Mouse (Mus musculus): ENCODE data around the gene Shld1. TPM values are rescaled to one million over a fixed set of nuclear protein-coding genes. Genes with fewer than 3 reads are reported as not detected.

Gene Shld1
- polyA plus RNA-seq, 1 experiment from 2014 or later: 14.2 TPM

DNA sequence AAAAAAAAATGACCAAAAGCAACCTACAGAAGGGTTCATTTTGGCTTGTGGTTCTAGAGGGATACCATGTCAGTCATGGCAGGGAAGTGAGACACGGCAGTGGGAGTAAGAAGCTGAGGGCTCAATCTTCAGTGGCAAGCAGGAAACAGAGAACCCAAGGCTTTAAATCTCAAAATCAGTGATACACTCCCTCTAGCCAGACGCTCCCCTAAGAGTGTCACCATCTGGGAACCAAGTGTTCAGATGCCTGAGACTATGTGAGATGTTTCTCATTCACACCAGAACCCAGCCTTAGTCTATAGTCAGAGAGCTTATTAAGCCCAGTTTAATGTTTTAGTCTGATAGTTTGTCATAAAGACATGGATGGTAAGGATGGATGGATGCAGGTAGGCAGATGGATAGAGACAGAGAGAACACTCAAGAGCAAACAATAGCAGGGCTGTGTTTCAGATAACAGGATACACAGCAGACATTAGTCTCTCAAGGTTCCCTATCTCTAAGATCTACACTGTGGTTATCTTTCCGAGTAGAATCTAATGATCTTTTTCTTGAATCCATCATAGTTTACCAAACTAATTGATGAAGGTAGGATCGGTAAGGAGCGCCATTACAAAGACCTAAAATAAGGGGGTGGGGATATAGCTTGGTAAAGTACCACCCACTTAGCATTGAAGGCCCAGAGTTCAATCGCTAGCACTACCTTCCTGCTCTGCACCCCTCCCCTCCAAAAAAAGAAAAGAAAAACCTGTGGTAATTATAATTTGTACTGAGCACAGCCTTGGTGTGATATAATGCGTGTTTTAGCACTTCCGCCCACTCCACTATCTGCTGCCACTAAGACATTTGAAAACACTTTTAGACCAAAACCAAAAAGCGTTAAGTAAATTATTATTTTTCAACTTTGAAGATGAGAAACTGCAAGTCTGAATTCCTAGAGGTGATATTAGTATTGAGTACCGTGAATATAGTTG is 47.2 kb downstream of the Shld1 start:
- H3K9me3 ChIP-seq: no peaks in the 10 kb centered on the region
- 92% methylated on average over 10 of the region's 10 CpGs for WGBS
- no peak overlapping the region for H3K27ac ChIP-seq
- H3K4me1 ChIP-seq (replicated peaks): no peaks in the 10 kb centered on the region
- ATAC-seq: no peak
- H3K36me3 ChIP-seq: no peaks in the 10 kb centered on the region
- H3K4me3 ChIP-seq (replicated peaks): no peak overlapping the region
- H3K9ac ChIP-seq: no peak overlapping the region
- no peaks in the 10 kb centered on the region for H3K27me3 ChIP-seq (replicated peaks)
- no peak overlapping the region for H3K4me2 ChIP-seq (replicated peaks)

GRCm38 (mm10) chr2:132738816-132739432 is 52.2 kb downstream of the Shld1 start:
- H3K27ac ChIP-seq: no peak overlapping the region
- no peaks in the 10 kb centered on the region for H3K4me1 ChIP-seq (replicated peaks)
- no peaks in the 10 kb centered on the region for H3K27me3 ChIP-seq (replicated peaks)
- H3K36me3 ChIP-seq: no peaks in the 10 kb centered on the region
- no peaks in the 10 kb centered on the region for H3K9me3 ChIP-seq
- no peak for ATAC-seq
- no peak overlapping the region for H3K4me3 ChIP-seq (replicated peaks)
- 65% methylated on average over 2 of the region's 2 CpGs for WGBS
- no peak overlapping the region for H3K9ac ChIP-seq
- H3K4me2 ChIP-seq (replicated peaks): no peak overlapping the region

- H3K4me2 ChIP-seq (replicated peaks): no peak overlapping the region
- H3K27ac ChIP-seq: no peak overlapping the region
- ATAC-seq: no peak
- 76% methylated on average over 8 of the region's 8 CpGs for WGBS
- no peaks in the 10 kb centered on the region for H3K9me3 ChIP-seq
- H3K4me1 ChIP-seq (replicated peaks): no peaks in the 10 kb centered on the region
- H3K36me3 ChIP-seq: no peaks in the 10 kb centered on the region
- H3K27me3 ChIP-seq (replicated peaks): no peaks in the 10 kb centered on the region
- H3K4me3 ChIP-seq (replicated peaks): no peak overlapping the region
- no peak overlapping the region for H3K9ac ChIP-seq
Measured at GRCm38 (mm10) chr2:132741862-132742347, 55.2 kb downstream of the Shld1 start.

GRCm38 (mm10) chr2:132744866-132745265 is 58.1 kb downstream of the Shld1 start:
- Histone ChIP-seq H3K9ac (no peak overlapping the region), H3K27me3 (replicated peaks) (no peaks in the 10 kb centered on the region), H3K4me3 (replicated peaks) (no peak overlapping the region), H3K36me3 (no peaks in the 10 kb centered on the region), H3K4me1 (replicated peaks) (no peaks in the 10 kb centered on the region), H3K4me2 (replicated peaks) (no peak overlapping the region), H3K27ac (no peak overlapping the region), H3K9me3 (no peaks in the 10 kb centered on the region)
- ATAC-seq: no peak
- 93% methylated on average over 5 of the region's 5 CpGs for WGBS

DNA sequence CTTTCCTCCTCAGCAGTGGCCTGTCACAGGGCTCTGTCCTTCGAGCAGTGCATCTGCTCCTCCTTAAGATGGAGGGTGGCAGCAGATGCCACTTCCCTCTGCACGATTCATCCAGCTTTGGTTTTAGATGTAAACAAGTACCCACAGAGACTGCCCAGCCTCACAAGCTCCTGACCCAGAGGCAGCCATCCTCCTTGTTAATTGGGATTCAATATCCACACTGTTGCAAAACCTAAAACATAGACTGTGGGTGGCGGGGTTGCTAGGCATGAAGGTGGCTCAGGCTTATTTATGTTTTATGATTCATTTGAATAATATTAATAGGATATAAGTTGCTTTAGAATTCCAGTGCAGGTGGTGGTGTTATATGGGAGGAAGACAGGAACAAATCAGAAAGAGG is 59.4 kb downstream of the Shld1 start:
- Histone ChIP-seq H3K9me3 (no peaks in the 10 kb centered on the region), H3K27ac (no peak overlapping the region), H3K36me3 (no peaks in the 10 kb centered on the region), H3K4me1 (replicated peaks) (no peaks in the 10 kb centered on the region), H3K4me3 (replicated peaks) (no peak overlapping the region), H3K4me2 (replicated peaks) (no peak overlapping the region), H3K27me3 (replicated peaks) (no peaks in the 10 kb centered on the region), H3K9ac (no peak overlapping the region)
- ATAC-seq: no peak
- 78% methylated on average over 3 of the region's 3 CpGs for WGBS

GRCm38 (mm10) chr2:132750726-132751125 is 64.0 kb downstream of the Shld1 start:
- Histone ChIP-seq H3K27me3 (replicated peaks) (no peaks in the 10 kb centered on the region), H3K4me3 (replicated peaks) (no peak overlapping the region), H3K9me3 (no peaks in the 10 kb centered on the region), H3K9ac (no peak overlapping the region), H3K36me3 (no peaks in the 10 kb centered on the region), H3K27ac (no peak overlapping the region), H3K4me2 (replicated peaks) (no peak overlapping the region), H3K4me1 (replicated peaks) (no peaks in the 10 kb centered on the region)
- ATAC-seq: no peak

- H3K9me3 ChIP-seq: no peaks in the 10 kb centered on the region
- WGBS: 78% methylated on average over 15 of the region's 15 CpGs
- no peaks in the 10 kb centered on the region for H3K36me3 ChIP-seq
- no peak overlapping the region for H3K9ac ChIP-seq
- H3K4me2 ChIP-seq (replicated peaks): no peak overlapping the region
- no peaks in the 10 kb centered on the region for H3K4me1 ChIP-seq (replicated peaks)
- no peak overlapping the region for H3K27ac ChIP-seq
- no peak for ATAC-seq
- no peak overlapping the region for H3K4me3 ChIP-seq (replicated peaks)
- no peaks in the 10 kb centered on the region for H3K27me3 ChIP-seq (replicated peaks)
Measured at GRCm38 (mm10) chr2:132751141-132752066, 64.7 kb downstream of the Shld1 start.

DNA sequence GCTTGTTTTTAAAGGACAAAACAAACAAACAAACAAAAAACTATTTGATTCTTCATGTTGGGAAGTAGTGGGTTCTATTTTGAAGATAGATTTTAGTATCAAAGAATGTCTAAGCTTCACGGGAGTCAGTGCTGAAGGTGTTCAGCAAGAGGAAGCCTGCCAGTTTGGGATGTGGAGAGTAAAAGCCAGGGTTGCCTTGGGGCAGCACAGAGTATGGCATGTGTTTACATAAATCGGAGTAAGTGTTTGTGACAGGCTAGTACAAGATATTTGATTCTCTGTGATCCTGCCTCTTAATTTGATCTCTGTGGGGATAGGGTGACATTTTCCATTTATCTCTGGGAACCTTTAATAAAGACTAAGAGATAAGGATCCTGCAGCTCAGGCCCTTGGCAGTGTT is 65.7 kb downstream of the Shld1 start:
- Histone ChIP-seq H3K4me1 (replicated peaks) (no peaks in the 10 kb centered on the region), H3K4me2 (replicated peaks) (no peak overlapping the region), H3K27me3 (replicated peaks) (no peaks in the 10 kb centered on the region), H3K9me3 (no peaks in the 10 kb centered on the region), H3K36me3 (no peaks in the 10 kb centered on the region), H3K9ac (no peak overlapping the region), H3K4me3 (replicated peaks) (no peak overlapping the region), H3K27ac (no peak overlapping the region)
- 63% methylated on average over 2 of the region's 2 CpGs for WGBS
- ATAC-seq: no peak

- Histone ChIP-seq H3K4me1 (replicated peaks) (no peaks in the 10 kb centered on the region), H3K27me3 (replicated peaks) (no peaks in the 10 kb centered on the region), H3K4me2 (replicated peaks) (no peak overlapping the region), H3K9ac (no peak overlapping the region), H3K36me3 (no peaks in the 10 kb centered on the region), H3K9me3 (no peaks in the 10 kb centered on the region), H3K4me3 (replicated peaks) (no peak overlapping the region), H3K27ac (no peak overlapping the region)
- no peak for ATAC-seq
- 84% methylated on average over 3 of the region's 3 CpGs for WGBS
Measured at GRCm38 (mm10) chr2:132753137-132753536, 66.4 kb downstream of the Shld1 start.

DNA sequence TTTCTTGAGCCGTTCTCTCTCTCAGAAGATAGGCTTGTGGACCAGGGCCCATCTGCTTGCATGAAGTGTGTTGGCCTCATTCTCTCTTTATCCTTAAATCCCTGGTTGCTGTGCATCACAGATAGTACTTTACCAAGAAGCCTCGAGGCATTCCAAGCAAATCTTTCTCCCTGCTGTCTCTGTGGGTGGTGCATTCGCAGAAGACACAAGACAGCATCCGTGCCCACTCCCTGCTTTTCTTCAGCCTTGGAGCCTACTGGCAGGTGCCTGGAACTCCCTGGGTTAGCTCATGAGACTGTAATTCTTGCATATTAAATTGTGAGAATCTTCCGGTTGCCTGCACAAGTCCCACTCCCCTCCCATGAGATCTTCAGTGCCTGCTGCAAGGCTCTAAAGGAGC is 71.2 kb downstream of the Shld1 start:
- ATAC-seq: no peak
- Histone ChIP-seq H3K4me3 (replicated peaks) (no peak overlapping the region), H3K4me1 (replicated peaks) (no peaks in the 10 kb centered on the region), H3K9me3 (no peaks in the 10 kb centered on the region), H3K27me3 (replicated peaks) (no peaks in the 10 kb centered on the region), H3K4me2 (replicated peaks) (no peak overlapping the region), H3K9ac (no peak overlapping the region), H3K27ac (no peak overlapping the region), H3K36me3 (no peaks in the 10 kb centered on the region)
- 68% methylated on average over 5 of the region's 5 CpGs for WGBS

DNA sequence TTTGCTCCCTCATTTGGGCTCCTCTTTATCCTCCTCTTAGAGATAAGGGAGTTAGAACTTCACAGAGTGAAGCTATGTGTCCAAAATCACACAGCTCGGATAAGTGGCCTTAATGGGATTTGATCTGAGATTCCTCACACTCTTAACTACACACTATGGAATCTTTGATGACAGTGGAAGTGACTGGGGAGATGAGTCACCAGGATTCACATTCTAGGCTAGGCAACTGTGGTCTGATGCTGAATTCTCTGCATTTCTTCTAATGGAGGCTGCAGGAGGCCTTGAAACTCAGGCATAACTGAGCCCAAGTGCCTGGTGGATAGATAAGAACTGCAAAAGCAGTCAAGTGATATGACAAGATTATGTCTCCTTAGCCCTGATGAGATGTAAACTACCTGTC is 84.1 kb downstream of the Shld1 start:
- Histone ChIP-seq H3K9me3 (no peaks in the 10 kb centered on the region), H3K9ac (no peak overlapping the region), H3K4me3 (replicated peaks) (no peak overlapping the region), H3K4me1 (replicated peaks) (no peaks in the 10 kb centered on the region), H3K27me3 (replicated peaks) (no peaks in the 10 kb centered on the region), H3K4me2 (replicated peaks) (no peak overlapping the region), H3K27ac (no peak overlapping the region), H3K36me3 (no peaks in the 10 kb centered on the region)
- WGBS: 69% methylated on average over 1 of the region's 1 CpGs
- ATAC-seq: no peak

DNA sequence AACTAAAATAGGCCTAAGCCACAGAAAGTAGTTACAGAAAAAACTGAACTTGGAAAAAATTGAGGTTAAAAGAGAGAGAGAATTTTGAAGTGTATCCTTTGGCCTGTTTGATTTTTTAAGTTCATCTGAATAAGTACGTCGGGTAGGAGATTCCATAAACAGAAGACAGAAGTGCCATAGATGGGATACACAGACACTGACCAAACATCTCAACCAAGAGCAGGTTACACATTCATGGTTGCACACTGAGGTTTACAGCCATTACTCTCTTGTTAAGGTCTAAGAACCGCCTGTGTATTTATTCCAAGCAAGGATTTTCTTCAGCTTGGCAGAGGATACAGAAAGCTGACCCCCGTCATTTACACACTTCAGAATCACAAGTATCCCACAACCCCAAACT is 94.2 kb downstream of the Shld1 start, which contains the start of gene Chgb:
Gene Chgb (plus strand): TSS at position 301 of the 400 bp plus-strand sequence.
- no peak for ATAC-seq
- Histone ChIP-seq H3K27me3 (replicated peaks) (0 out of 2 replicates have a peak, but pooled peaks cover 3% of the 10 kb centered on the region), H3K4me3 (replicated peaks) (peak within 1 kb of the TSS; percentile 39), H3K9ac (no peak within 1 kb of the TSS), H3K4me1 (replicated peaks) (peaks cover 5% of the 10 kb centered on the region; the same call in 1 of the 2 replicates), H3K27ac (no peak within 1 kb of the TSS), H3K4me2 (replicated peaks) (peak within 1 kb of the TSS; percentile 88), H3K9me3 (no peaks in the 10 kb centered on the region), H3K36me3 (no peaks in the 10 kb centered on the region)
- 11% methylated on average over 4 of the region's 4 CpGs for WGBS
